Mouse (Mus musculus) MEL (cell line): Measurements from ENCODE around the gene Siah1b. TPM values are rescaled to one million over a fixed set of nuclear protein-coding genes. Genes with fewer than 3 reads are reported as not detected.

ENCODE experiments used
- DNase-seq: peaks from one replicate; pipeline ENCODE4 v3.0.0; 2011; ENCODE audit warnings: low read depth, low spot score
- H3K27ac ChIP-seq: 2 replicates; pipeline ENCODE4 v1.5.1; 2012; ENCODE audit warnings: low read depth, mild to moderate bottlenecking, control low read depth, low read length, moderate library complexity; ENCODE audit not compliant: control insufficient read depth
- H3K27me3 ChIP-seq, 2 experiments: fragments of 150-350 bp in 1 of 2; sonication (generic) in 1 of 2; 2 replicates each; pipeline ENCODE4 v1.6.1; 2012; ENCODE audit warnings: low read length in 2 of 2, mild to moderate bottlenecking in 2 of 2, improper control_type of control experiment in 1 of 2, moderate library complexity in 1 of 2; ENCODE audit not compliant: insufficient read depth in 2 of 2, control insufficient read depth in 1 of 2
- H3K36me3 ChIP-seq, 2 experiments: 2 replicates each; pipeline ENCODE4 v1.6.1; 2012 to 2014; ENCODE audit warnings: low read length in 2 of 2, improper control_type of control experiment in 1 of 2, inconsistent platforms in 1 of 2, mild to moderate bottlenecking in 1 of 2; ENCODE audit not compliant: insufficient read depth in 2 of 2, control insufficient read depth in 1 of 2
- H3K4me1 ChIP-seq, 2 experiments: fragments of 150-350 bp in 1 of 2; sonication (generic) in 1 of 2; 2 replicates each; pipeline ENCODE4 v1.6.1; 2012; ENCODE audit warnings: low read length in 2 of 2, improper control_type of control experiment in 1 of 2, mild to moderate bottlenecking in 1 of 2; ENCODE audit not compliant: insufficient read depth in 2 of 2, control insufficient read depth in 1 of 2
- H3K4me3 ChIP-seq, 2 experiments: fragments of 150-350 bp in 1 of 2; sonication (generic) in 1 of 2; 2 replicates each; pipeline ENCODE4 v1.5.1; 2012; ENCODE audit warnings: low read depth in 2 of 2, low read length in 2 of 2, mild to moderate bottlenecking in 2 of 2, moderate library complexity in 2 of 2, control low read depth in 1 of 2, improper control_type of control experiment in 1 of 2; ENCODE audit not compliant: control insufficient read depth in 1 of 2, insufficient read depth in 1 of 2
- H3K79me2 ChIP-seq: 2 replicates; pipeline ENCODE4 v1.6.1; 2012; ENCODE audit warnings: mild to moderate bottlenecking, low read length, moderate library complexity; ENCODE audit not compliant: control insufficient read depth, poor library complexity, insufficient read depth
- H3K9ac ChIP-seq: 2 replicates; pipeline ENCODE4 v1.6.1; 2012; ENCODE audit warnings: low read depth, mild to moderate bottlenecking, control low read depth, low read length, moderate library complexity; ENCODE audit not compliant: control insufficient read depth, poor library complexity, severe bottlenecking
- H3K9me3 ChIP-seq: fragments of 150-350 bp; sonication (generic); replicated peaks from 2 replicates; pipeline ENCODE4 v1.6.1; 2012; ENCODE audit warnings: mild to moderate bottlenecking, low read length, improper control_type of control experiment, moderate library complexity; ENCODE audit not compliant: insufficient read depth
- CHD2 ChIP-seq: IDR thresholded peaks from 2 replicates; pipeline ENCODE4 v1.6.1; 2011; ENCODE audit warnings: low read length, improper control_type of control experiment
- CTCF ChIP-seq, 3 experiments: IDR thresholded peaks in 2 of 3; conservative IDR thresholded peaks in 1 of 3; 2 replicates each; pipeline ENCODE4 v1.5.1; 2011 to 2012; ENCODE audit warnings: low read length in 3 of 3, low read depth in 2 of 3, mild to moderate bottlenecking in 2 of 3, improper control_type of control experiment in 1 of 3, inconsistent platforms in 1 of 3, mixed read lengths in 1 of 3, moderate library complexity in 1 of 3; ENCODE audit not compliant: control insufficient read depth in 1 of 3, insufficient read depth in 1 of 3, poor library complexity in 1 of 3, severe bottlenecking in 1 of 3
- ELF1 ChIP-seq: IDR thresholded peaks from 2 replicates; pipeline ENCODE4 v1.6.1; 2014; ENCODE audit warnings: low read depth, mild to moderate bottlenecking, inconsistent platforms, low read length, improper control_type of control experiment, moderate library complexity
- EP300 ChIP-seq, 2 experiments: IDR thresholded peaks; 2 replicates each; pipeline ENCODE4 v1.6.1; 2011; ENCODE audit warnings: improper control_type of control experiment in 2 of 2, low read length in 2 of 2, low read depth in 1 of 2, mild to moderate bottlenecking in 1 of 2
- ETS1 ChIP-seq: IDR thresholded peaks from 2 replicates; pipeline ENCODE4 v1.6.1; 2012; ENCODE audit warnings: low read depth, mild to moderate bottlenecking, inconsistent platforms, low read length, improper control_type of control experiment, moderate library complexity
- GATA1 ChIP-seq: IDR thresholded peaks from 2 replicates; pipeline ENCODE4 v1.6.1; 2011; ENCODE audit warnings: low read depth, low read length, improper control_type of control experiment
- HCFC1 ChIP-seq: IDR thresholded peaks from 2 replicates; pipeline ENCODE4 v1.6.1; 2012; ENCODE audit warnings: low read depth, mild to moderate bottlenecking, inconsistent platforms, low read length, improper control_type of control experiment, moderate library complexity
- KAT2A ChIP-seq: conservative IDR thresholded peaks from 2 replicates; pipeline ENCODE4 v1.6.1; 2012; ENCODE audit warnings: low read depth, low read length, improper control_type of control experiment, inconsistent platforms
- MAX ChIP-seq: IDR thresholded peaks from 2 replicates; pipeline ENCODE4 v1.6.1; 2011; ENCODE audit warnings: low read length, improper control_type of control experiment
- MYB ChIP-seq: IDR thresholded peaks from 2 replicates; pipeline ENCODE4 v1.6.1; 2011; ENCODE audit warnings: mild to moderate bottlenecking, low read depth, low read length, improper control_type of control experiment
- MYC ChIP-seq: IDR thresholded peaks from 2 replicates; pipeline ENCODE4 v1.6.1; 2011; ENCODE audit warnings: low read depth, mild to moderate bottlenecking, low read length, improper control_type of control experiment, moderate library complexity
- NELFE ChIP-seq: IDR thresholded peaks from 2 replicates; pipeline ENCODE4 v1.6.1; 2011; ENCODE audit warnings: low read depth, low read length, improper control_type of control experiment
- RAD21 ChIP-seq: IDR thresholded peaks from 2 replicates; pipeline ENCODE4 v1.6.1; 2011; ENCODE audit warnings: mild to moderate bottlenecking, low read depth, low read length, improper control_type of control experiment
- RCOR1 ChIP-seq: IDR thresholded peaks from 2 replicates; pipeline ENCODE4 v1.6.1; 2012; ENCODE audit warnings: low read depth, mild to moderate bottlenecking, inconsistent platforms, low read length, improper control_type of control experiment
- SMC3 ChIP-seq: IDR thresholded peaks from 2 replicates; pipeline ENCODE4 v1.6.1; 2011; ENCODE audit warnings: low read depth, low read length, improper control_type of control experiment
- TAL1 ChIP-seq: IDR thresholded peaks from 2 replicates; pipeline ENCODE4 v1.6.1; 2012; ENCODE audit warnings: mild to moderate bottlenecking, inconsistent platforms, low read length, moderate library complexity, mixed read lengths
- ZC3H11A ChIP-seq: IDR thresholded peaks from 2 replicates; pipeline ENCODE4 v1.6.1; 2012; ENCODE audit warnings: low read depth, mild to moderate bottlenecking, inconsistent platforms, low read length, improper control_type of control experiment
- ZNF384 ChIP-seq: IDR thresholded peaks from 2 replicates; pipeline ENCODE4 v1.6.1; 2012; ENCODE audit warnings: low read depth, mild to moderate bottlenecking, inconsistent platforms, low read length, improper control_type of control experiment
- polyA plus RNA-seq, 2 experiments: library from polyadenylated mRNA; stranded (reverse) in 1 of 2; unstranded in 1 of 2; fragments of >175 nt in 1 of 2; fragments of >200 nt in 1 of 2; gene quantifications; 2 replicates each; pipeline versions ENCODE4 v1.2.1 to v1.2.4; 2012; ENCODE audit warnings: low replicate concordance in 2 of 2, low read depth in 1 of 2; ENCODE audit not compliant: insufficient read length in 2 of 2, insufficient read depth in 1 of 2, missing spikeins in 1 of 2
- total RNA-seq: library from RNA; depleted of rRNA; stranded (reverse); fragments of 300-350 nt; gene quantifications from 2 replicates; pipeline ENCODE4 v1.2.3, GENCODE M21; 2012

Gene Siah1b
- total and polyA plus RNA-seq, 3 experiments = 54.2 to 65.1 TPM; not detected in 1

DNA sequence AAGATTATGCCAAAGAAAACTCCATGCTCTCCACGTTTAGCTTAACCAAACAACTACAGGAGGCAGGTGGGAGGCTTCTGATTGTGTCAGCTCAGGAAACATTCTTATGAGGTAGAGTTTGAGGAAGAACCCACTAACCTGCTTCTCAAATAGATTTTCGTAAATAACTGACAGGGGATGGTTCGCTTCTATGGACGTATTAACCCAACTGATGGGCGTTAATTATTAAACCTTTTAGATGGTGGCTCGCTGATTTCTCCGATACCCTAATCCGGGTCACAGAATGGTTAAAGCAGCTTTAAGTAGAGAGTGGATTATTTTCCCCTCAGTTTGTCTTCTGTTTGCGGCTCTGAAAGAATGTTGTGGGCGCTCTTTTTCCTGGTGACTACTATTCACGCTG, 13.6 kb upstream of the Siah1b start:
- Histone ChIP-seq H3K4me3 (no peak overlapping the region), H3K9me3 (no peaks in the 10 kb centered on the region), H3K9ac (no peak overlapping the region), H3K27me3 (no peaks in the 10 kb centered on the region), H3K27ac (no peak overlapping the region), H3K36me3 (peaks cover 0 to 20% of the 10 kb centered on the region in 2 experiments; a peak in 2 of 4 replicates), H3K4me1 (peaks cover 6 to 38% of the 10 kb centered on the region in 2 experiments; a peak in 3 of 4 replicates), H3K79me2 (no peaks in the 10 kb centered on the region)
- DNase-seq = no peak
- TF ChIP-seq MAX (no peak), MYB (no peak), ZC3H11A (no peak), NELFE (no peak), CHD2 (no peak)

- Histone ChIP-seq H3K27me3 (no peaks in the 10 kb centered on the region), H3K4me3 (peak within 1 kb of the TSS in 1 of 2 experiments; percentile 35; a peak in 2 of 4 replicates), H3K4me1 (peaks cover 6 to 35% of the 10 kb centered on the region in 2 experiments; a peak in 3 of 4 replicates), H3K79me2 (no peaks in the 10 kb centered on the region), H3K9me3 (no peaks in the 10 kb centered on the region), H3K36me3 (peaks cover 0 to 18% of the 10 kb centered on the region in 2 experiments; a peak in 2 of 4 replicates), H3K9ac (no peak within 1 kb of the TSS), H3K27ac (no peak within 1 kb of the TSS)
- DNase-seq = no peak
- TF ChIP-seq ELF1 (no peak), GATA1 (peak; percentile 38; the same call in 1 of the 2 replicates), KAT2A (no peak), ZNF384 (peak; percentile 89), EP300 (IDR thresholded peaks at IDR 0.05; ENCODE audit: low read depth in 1 of 2, low read length in 2 of 2) (no peak), CTCF (IDR thresholded peaks at IDR 0.05 in 2 of 3, conservative IDR thresholded peaks at IDR 0.05 in 1 of 3; ENCODE audit: control insufficient read depth in 1 of 3, insufficient read depth in 1 of 3, low read depth in 2 of 3, low read length in 3 of 3, poor library complexity in 1 of 3, severe bottlenecking in 1 of 3) (no peak), HCFC1 (no peak)
These were observed 12.3 kb upstream of the Siah1b start, which contains the start of gene Cltrn for GRCm38 (mm10) chrX:164088582-164088981. Gene Cltrn, plus strand, starts transcription at chrX:164088830.

DNA sequence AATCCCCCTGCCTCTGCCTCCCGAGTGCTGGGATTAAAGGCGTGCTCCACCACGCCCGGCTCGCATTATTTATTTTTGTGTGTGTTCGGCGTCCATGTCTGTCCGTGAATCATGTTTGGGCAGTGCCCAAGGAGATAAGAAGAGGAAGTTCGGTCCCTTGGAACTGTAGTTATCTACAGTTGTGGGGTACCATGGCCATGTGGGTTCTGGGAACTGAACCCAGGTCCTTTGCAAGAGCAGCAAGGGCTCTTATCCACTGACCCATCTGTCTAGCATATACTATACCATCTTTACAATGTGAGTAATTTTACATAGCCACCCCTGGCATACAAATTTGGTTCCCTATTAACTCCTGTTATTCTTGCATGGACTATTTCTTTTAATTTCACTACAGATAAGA, 5.7 kb upstream of the Siah1b start:
- H3K9ac ChIP-seq = no peak overlapping the region
- peaks cover 0 to 14% of the 10 kb centered on the region in 2 experiments; a peak in 2 of 4 replicates for H3K36me3 ChIP-seq
- no peaks in the 10 kb centered on the region for H3K27me3 ChIP-seq
- peak; percentile 23; the same call in 1 of the 2 replicates for TF ChIP-seq ETS1
- TF ChIP-seq GATA1 = peak; percentile 73
- no peak for TF ChIP-seq SMC3
- peak; percentile 79 for TF ChIP-seq TAL1
- TF ChIP-seq EP300 (IDR thresholded peaks at IDR 0.05; ENCODE audit: low read depth in 1 of 2, low read length in 2 of 2) = peak; percentile 45 to 64
- no peak for TF ChIP-seq RAD21
- no peak for TF ChIP-seq RCOR1
- 0 out of 2 replicates have a peak, but pooled peaks have one; percentile 34 for TF ChIP-seq MYC
- TF ChIP-seq, all 39 proteins: peak for 5
- Histone ChIP-seq H3K27ac (no peak overlapping the region), H3K4me1 (peaks cover 6 to 11% of the 10 kb centered on the region in 2 experiments), H3K79me2 (no peaks in the 10 kb centered on the region), H3K9me3 (no peaks in the 10 kb centered on the region), H3K4me3 (no peak overlapping the region)
- DNase-seq = peak; percentile 59
